Mouse (Mus musculus) heart, adult 2 months (tissue): ENCODE results near the gene Lmna. TPM values are rescaled to one million over a fixed set of nuclear protein-coding genes. Genes with fewer than 3 reads are reported as not detected.

Experiments
- DNase-seq, 2 experiments: peaks; one replicate each; pipeline ENCODE4 v3.0.0; 2021
- H3K27ac ChIP-seq: fragments of 200-600 bp; 2 replicates; pipeline ENCODE4 v1.8.1; 2022
- H3K27me3 ChIP-seq: fragments of 200-500 bp; 2 replicates; pipeline ENCODE4 v1.6.1; 2012; ENCODE audit warnings: mild to moderate bottlenecking, low read length, inconsistent platforms, mixed read lengths; ENCODE audit not compliant: control insufficient read depth, insufficient read depth
- H3K36me3 ChIP-seq: fragments of 200-500 bp; 2 replicates; pipeline ENCODE4 v1.6.1; 2012; ENCODE audit warnings: low read length, inconsistent platforms; ENCODE audit not compliant: control insufficient read depth, insufficient read depth
- H3K4me1 ChIP-seq: fragments of 200-500 bp; 2 replicates; pipeline ENCODE4 v1.6.1; 2011; ENCODE audit warnings: low read length; ENCODE audit not compliant: control insufficient read depth, insufficient read depth
- H3K4me3 ChIP-seq: fragments of 200-600 bp; 2 replicates; pipeline ENCODE4 v1.8.1; 2022
- H3K79me2 ChIP-seq: fragments of 200-500 bp; replicated peaks from 2 replicates; pipeline ENCODE4 v1.6.1; 2012; ENCODE audit warnings: mild to moderate bottlenecking, inconsistent platforms, low read length, moderate library complexity, mixed read lengths; ENCODE audit not compliant: control insufficient read depth, insufficient read depth
- H3K9ac ChIP-seq: fragments of 200-500 bp; 2 replicates; pipeline ENCODE4 v1.6.1; 2012; ENCODE audit warnings: low read depth, mild to moderate bottlenecking, control low read depth, inconsistent platforms, low read length, mixed read lengths
- CTCF ChIP-seq: fragments of 200-600 bp; IDR thresholded peaks from 2 replicates; pipeline ENCODE4 v1.8.1; 2022; ENCODE audit warnings: antibody characterized with exemption, mild to moderate bottlenecking, moderate library complexity
- EP300 ChIP-seq: fragments of 200-500 bp; IDR thresholded peaks from 2 replicates; pipeline ENCODE4 v1.6.1; 2011; ENCODE audit warnings: low read depth, low read length, control low read depth; ENCODE audit not compliant: insufficient read depth
- POLR2A ChIP-seq: fragments of 200-500 bp; IDR thresholded peaks from 2 replicates; pipeline ENCODE4 v1.6.1; 2011; ENCODE audit warnings: mild to moderate bottlenecking, low read depth, low read length, control low read depth; ENCODE audit not compliant: insufficient read depth
- WGBS: fragments of 180-500 bp; shearing (Covaris S2); methylation state at CpG from one replicate; pipeline ENCODE4 v1.1.7; 2018; 5-methylcytosine and 5-hydroxymethylcytosine counted together
- intact Hi-C: fragments of 180-260 bp; cut with DNase I; formaldehyde crosslinking; loops from one replicate; pipeline ENCODE4 v1.15.1; 2025
- polyA plus RNA-seq: library from polyadenylated mRNA; depleted of rRNA; stranded (reverse); fragments of >200 nt; gene quantifications from 2 replicates; pipeline ENCODE4 v1.2.3, GENCODE M21; 2012
- total RNA-seq, 2 experiments: library from RNA; stranded (reverse); gene quantifications; 2 replicates each; pipeline ENCODE4 v1.2.3; 2021

Gene Lmna
- total and polyA plus RNA-seq, 3 experiments, result 85.2 to 138 (median 117) TPM

DNA sequence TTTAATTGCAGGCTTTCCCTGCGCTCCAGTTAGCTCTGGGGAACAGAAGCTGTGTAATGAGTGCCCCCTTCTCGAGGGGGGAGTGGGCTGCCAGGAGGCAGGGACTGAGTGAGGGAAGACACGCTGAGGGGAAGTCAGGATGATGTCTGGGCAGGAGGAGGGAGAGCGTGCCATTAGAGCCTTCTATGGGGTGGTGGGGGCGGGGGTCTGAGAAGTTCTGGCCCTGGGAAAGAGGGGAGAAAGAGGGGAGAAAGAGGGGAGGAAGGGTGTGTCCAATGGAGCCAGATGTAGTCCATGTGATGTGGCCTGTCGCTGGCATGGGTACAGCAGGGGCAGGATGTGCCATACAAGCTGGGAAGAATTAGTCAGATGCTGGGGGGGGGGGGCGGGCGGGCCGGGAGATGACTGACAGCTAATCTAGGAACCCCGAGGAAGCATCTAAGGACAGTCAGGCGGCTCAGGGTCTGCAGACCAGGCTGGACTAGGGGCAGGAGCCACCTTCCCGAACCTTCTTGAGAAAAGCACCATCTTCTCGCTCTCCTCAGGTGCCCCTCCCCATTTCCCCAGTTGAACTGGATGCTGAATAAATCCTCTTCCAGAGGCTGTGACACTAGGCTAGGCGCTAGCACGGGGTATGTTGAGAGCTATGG, 3.3 kb upstream of the Lmna start:
- Histone ChIP-seq H3K79me2 (no peaks in the 10 kb centered on the region), H3K4me3 (no peak overlapping the region), H3K27me3 (no peaks in the 10 kb centered on the region), H3K36me3 (no peaks in the 10 kb centered on the region), H3K27ac (peak overlapping the region; percentile 39), H3K4me1 (peaks cover 14% of the 10 kb centered on the region), H3K9ac (0 out of 2 replicates have a peak overlapping the region, but pooled peaks have one; percentile 19)
- 43% methylated on average over 14 of the region's 15 CpGs for WGBS
- intact Hi-C loops, result no loop called here
- peak in 1 of 2 experiments; percentile 38 for DNase-seq
- TF ChIP-seq POLR2A (no peak), EP300 (no peak), CTCF (no peak)

DNA sequence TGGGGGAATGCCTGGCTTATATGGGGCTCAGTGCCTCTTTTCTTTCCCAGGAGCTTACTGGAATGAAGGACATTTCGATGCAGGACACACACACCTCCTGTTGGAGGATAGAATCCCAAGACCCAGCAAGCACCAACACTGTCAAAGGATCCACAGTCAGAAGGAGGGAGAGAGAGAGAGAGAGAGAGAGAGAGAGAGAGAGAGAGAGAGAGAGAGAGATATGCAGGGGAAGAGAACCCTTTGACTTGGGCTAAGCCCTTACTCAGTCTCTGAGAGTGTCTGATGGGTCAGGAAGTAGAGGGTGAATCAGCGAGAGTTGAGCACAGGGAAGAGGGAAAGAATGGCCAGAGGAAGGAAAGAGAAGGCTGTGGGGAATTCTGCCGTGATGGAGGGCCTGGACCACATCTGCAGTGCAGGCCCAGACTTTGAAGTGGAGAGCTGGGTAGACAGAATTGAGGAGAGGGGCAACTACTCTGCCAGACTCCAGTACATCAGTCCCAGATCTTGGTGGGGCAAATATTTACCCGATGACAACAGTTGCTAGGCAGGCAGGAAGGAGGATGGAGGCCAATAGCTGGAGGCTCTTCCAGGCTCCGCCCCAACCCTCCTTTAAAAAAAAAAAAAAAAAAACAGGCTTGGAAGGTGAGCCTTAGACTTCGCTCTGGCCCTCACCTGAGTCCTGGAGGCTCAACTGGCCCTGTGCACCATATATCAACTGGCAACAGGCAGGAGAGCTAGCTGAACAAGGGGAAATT, 2.6 kb upstream of the Lmna start:
- H3K4me1 ChIP-seq, result peaks cover 14% of the 10 kb centered on the region
- H3K79me2 ChIP-seq, result no peaks in the 10 kb centered on the region

DNA sequence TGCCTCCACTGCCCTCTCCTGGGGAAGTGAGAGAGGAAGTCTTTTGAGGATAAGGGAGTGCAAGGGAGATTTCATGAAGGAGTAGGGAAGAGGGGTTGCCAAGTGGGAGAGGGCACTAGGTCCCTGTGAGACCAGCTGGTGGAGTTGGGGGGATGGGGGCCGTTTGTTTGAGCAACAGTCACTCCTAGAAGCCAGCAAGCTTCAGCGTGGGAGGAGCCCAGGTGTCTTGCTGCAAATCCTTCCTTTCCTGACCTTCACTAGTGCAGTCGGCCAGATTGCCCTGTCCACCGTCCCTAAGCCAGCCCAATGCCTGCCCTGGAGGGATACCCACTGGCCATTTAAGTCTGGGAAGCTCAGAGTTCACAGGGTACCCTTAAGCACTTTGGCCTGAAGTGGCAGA, 1.8 kb upstream of the Lmna start:
- Histone ChIP-seq H3K79me2 (no peaks in the 10 kb centered on the region), H3K27ac (no peak overlapping the region; the same call in 1 of the 2 replicates), H3K9ac (no peak overlapping the region), H3K36me3 (no peaks in the 10 kb centered on the region), H3K4me3 (no peak overlapping the region), H3K27me3 (no peaks in the 10 kb centered on the region), H3K4me1 (peaks cover 14% of the 10 kb centered on the region)
- intact Hi-C loops, result no loop called here
- 64% methylated on average over 4 of the region's 4 CpGs for WGBS
- DNase-seq, result no peak
- TF ChIP-seq CTCF (no peak), EP300 (no peak), POLR2A (no peak)

More for the DNA sequence above, 2.6 kb upstream of the Lmna start:
- Histone ChIP-seq H3K9ac (no peak overlapping the region), H3K27me3 (no peaks in the 10 kb centered on the region), H3K36me3 (no peaks in the 10 kb centered on the region), H3K27ac (peak overlapping the region; percentile 63), H3K4me3 (no peak overlapping the region)
- WGBS, result 48% methylated on average over 6 of the region's 6 CpGs
- intact Hi-C loops, result no loop called here
- no peak for TF ChIP-seq EP300
- no peak for TF ChIP-seq CTCF
- TF ChIP-seq POLR2A, result no peak
- DNase-seq, result peak in 1 of 2 experiments; percentile 41

DNA sequence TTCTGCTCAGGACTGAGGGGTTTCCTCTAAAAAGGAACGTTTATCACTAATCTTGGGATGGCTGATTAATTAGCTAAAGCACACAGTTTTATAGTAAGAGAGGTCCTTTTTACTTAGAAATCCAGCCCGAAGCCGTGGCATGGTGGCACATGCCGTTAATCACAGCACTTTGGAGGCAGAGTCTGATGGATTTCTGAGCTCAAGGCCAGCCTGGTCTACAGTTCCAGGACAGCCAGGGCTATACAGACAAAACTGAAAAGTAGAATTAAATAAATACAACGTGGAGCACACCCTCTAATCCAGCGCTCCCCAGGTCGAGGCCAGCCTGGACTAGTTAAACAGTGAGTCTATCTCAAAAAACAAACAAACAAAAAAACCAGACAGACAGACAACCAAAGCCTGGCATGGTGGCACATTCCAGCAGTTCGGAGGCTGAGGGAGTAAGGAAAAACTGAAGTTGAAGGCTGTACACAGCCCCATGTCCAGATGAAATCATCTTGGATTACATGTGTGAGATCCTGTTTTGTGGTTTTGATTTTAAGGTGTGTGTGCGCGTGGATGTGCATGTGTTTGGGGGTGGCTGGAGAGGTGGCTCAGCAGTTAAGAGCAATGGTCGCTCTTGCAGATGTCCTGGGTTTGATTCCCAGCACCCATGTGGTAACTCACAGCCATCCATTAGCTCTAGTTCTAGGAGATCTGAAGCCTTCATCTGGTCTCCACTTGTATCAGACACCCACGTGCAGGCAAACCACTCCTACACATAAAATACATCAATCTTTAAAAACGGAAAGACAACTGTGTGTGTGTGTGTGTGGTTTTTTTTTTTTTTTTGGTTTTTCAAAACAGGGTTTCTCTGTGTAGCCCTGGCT, 899 bp upstream of the Lmna start:
- H3K79me2 ChIP-seq, result no peaks in the 10 kb centered on the region
- peak overlapping the region; percentile 60 for H3K4me3 ChIP-seq
- intact Hi-C loops, result no loop called here
- no peak for DNase-seq
- H3K27me3 ChIP-seq, result no peaks in the 10 kb centered on the region
- peak overlapping the region; percentile 65 for H3K9ac ChIP-seq
- H3K36me3 ChIP-seq, result no peaks in the 10 kb centered on the region
- WGBS, result 55% methylated on average over 13 of the region's 13 CpGs
- H3K4me1 ChIP-seq, result peaks cover 14% of the 10 kb centered on the region
- TF ChIP-seq EP300 (no peak), POLR2A (no peak), CTCF (no peak)
- peak overlapping the region; percentile 80 for H3K27ac ChIP-seq

- H3K4me1 ChIP-seq, result peaks cover 12% of the 10 kb centered on the region
- no peak for DNase-seq
- H3K36me3 ChIP-seq, result no peaks in the 10 kb centered on the region
- TF ChIP-seq POLR2A, result no peak
- no peak for TF ChIP-seq CTCF
- no peak for TF ChIP-seq EP300
- no peaks in the 10 kb centered on the region for H3K79me2 ChIP-seq
- intact Hi-C loops, result loop anchor here (2.0 kb wide), 1 partner anchor 16 kb away; no protein-coding TSS in a partner anchor
- H3K27ac ChIP-seq, result peak overlapping the region; percentile 80
- peak overlapping the region; percentile 60 for H3K4me3 ChIP-seq
- no peaks in the 10 kb centered on the region for H3K27me3 ChIP-seq
- 0 out of 2 replicates have a peak overlapping the region, but pooled peaks have one; percentile 17 for H3K9ac ChIP-seq
- 69% methylated on average over 3 of the region's 3 CpGs for WGBS
These were observed 506 bp downstream of the Lmna start for GRCm38 (mm10) chr3:88509250-88509649.
